Mouse (Mus musculus): ENCODE data around the gene Gna13.
A peak's percentile ranks its signal among the peaks of the same experiment; 100 is the strongest.

DNA sequence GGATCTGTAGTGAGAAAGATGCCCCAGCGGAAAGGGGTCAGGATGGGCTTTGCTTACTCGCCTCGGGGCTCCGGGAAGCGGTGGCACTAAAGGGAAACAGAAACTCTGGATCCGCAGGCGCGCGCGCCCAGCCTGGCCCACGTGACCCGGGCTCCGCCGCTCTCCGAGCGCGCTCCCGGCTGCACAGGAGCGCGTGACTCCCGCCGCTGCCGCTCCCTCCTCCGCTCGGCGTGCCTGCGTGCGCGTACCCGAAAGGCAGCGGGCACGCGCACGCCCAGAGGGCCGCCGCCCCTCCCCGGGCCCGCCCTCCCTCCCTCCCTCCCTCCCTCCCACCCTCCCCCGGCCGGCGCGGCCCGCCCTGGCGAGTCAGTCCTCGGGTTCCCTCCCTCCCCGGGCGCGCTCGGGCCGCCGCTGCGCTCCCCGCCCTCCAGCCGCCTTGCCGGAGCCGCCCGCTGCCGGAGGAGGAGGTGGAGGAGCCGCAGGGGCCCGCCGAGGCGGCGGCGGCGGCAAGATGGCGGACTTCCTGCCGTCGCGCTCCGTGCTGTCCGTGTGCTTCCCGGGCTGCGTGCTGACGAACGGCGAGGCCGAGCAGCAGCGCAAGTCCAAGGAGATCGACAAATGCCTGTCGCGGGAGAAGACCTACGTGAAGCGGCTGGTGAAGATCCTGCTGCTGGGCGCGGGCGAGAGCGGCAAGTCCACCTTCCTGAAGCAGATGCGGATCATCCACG lies at the start of gene Gna13:
- TF ChIP-seq TCF12 (IDR thresholded peaks at IDR 0.05; ENCODE audit: low read depth, low read length) (no peak), UBTF (IDR thresholded peaks at IDR 0.05; ENCODE audit: low read depth, low read length) (peak; percentile 95), CTCF (conservative IDR thresholded peaks at IDR 0.05 in 1 of 2, IDR thresholded peaks at IDR 0.05 in 1 of 2; ENCODE audit: low read depth in 2 of 2, low read length in 2 of 2) (no peak), POLR2A (IDR thresholded peaks at IDR 0.05; ENCODE audit: low read depth, low read length) (peak; percentile 78), MAFK (IDR thresholded peaks at IDR 0.05; ENCODE audit: insufficient replicate concordance, low read length) (no peak), E2F4 (IDR thresholded peaks at IDR 0.05; ENCODE audit: insufficient replicate concordance, low read depth, low read length) (no peak), ZNF384 (IDR thresholded peaks at IDR 0.05; ENCODE audit: low read depth, low read length) (no peak), RAD21 (IDR thresholded peaks at IDR 0.05; ENCODE audit: low read depth, low read length) (no peak), CHD1 (IDR thresholded peaks at IDR 0.05; ENCODE audit: low read depth, low read length) (no peak)

Measured in CH12.LX (cell line).